Mouse (Mus musculus) layer of hippocampus, adult 2 months (tissue): ENCODE data around the gene Ripply2. TPM values are rescaled to one million over a fixed set of nuclear protein-coding genes. Genes with fewer than 3 reads are reported as not detected.

Source experiments
- DNase-seq, 2 experiments: peaks; one replicate each; pipeline ENCODE4 v3.0.0; 2022; ENCODE audit warnings: low spot score in 2 of 2
- H3K27ac ChIP-seq: fragments of 200-600 bp; 2 replicates; pipeline ENCODE4 v1.8.1; 2022
- H3K4me3 ChIP-seq: fragments of 200-600 bp; 2 replicates; pipeline ENCODE4 v1.8.1; 2022; ENCODE audit warnings: mild to moderate bottlenecking
- CTCF ChIP-seq: fragments of 200-600 bp; conservative IDR thresholded peaks from 2 replicates; pipeline ENCODE4 v1.8.1; 2022; ENCODE audit warnings: antibody characterized with exemption, mild to moderate bottlenecking, moderate library complexity
- total RNA-seq, 2 experiments: library from RNA; stranded (reverse); gene quantifications; 2 replicates each; pipeline ENCODE4 v1.2.3; 2021

Ripply2 gene
- total RNA-seq, 2 experiments from 2014 or later = 11.1 to 12.1 TPM

- no peak overlapping the region for H3K4me3 ChIP-seq
- no peak for TF ChIP-seq CTCF
- no peak for DNase-seq
- no peak overlapping the region for H3K27ac ChIP-seq
Observed at GRCm38 (mm10) chr9:86997046-86997691, 18.2 kb upstream of the Ripply2 start.

DNA sequence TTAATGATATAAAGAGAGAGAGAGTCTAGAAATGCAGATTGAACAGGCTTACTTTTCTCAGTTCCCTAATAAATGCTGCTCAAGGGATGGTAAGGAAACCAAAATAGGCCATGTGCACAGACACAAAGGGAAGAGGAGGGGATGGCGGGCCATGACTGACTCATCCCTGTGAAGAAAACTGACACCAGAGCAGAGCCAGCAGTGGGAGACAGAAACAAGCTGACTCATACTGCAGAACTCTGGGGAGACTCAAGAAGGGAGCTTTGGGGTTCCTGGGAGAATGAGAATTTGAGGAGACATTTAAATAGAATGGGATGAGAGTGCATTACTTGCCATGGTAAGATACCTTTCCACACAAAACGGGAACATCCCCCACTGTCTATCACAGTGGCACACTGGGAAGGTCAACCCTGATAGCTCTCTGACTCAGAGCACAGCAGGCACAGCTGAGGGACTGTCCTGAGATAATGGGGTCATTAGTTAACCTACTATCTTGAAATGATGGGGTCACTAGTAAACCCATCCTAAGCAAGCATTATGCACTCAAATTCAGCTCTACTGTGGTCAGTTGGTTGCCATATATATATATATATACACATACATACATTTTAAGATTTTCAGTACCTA lies 15.3 kb upstream of the Ripply2 start:
- Histone ChIP-seq H3K4me3 (no peak overlapping the region), H3K27ac (peak overlapping the region; percentile 55; the same call in 1 of the 2 replicates)
- TF ChIP-seq CTCF = no peak
- peak in 1 of 2 experiments; percentile 49 for DNase-seq

DNA sequence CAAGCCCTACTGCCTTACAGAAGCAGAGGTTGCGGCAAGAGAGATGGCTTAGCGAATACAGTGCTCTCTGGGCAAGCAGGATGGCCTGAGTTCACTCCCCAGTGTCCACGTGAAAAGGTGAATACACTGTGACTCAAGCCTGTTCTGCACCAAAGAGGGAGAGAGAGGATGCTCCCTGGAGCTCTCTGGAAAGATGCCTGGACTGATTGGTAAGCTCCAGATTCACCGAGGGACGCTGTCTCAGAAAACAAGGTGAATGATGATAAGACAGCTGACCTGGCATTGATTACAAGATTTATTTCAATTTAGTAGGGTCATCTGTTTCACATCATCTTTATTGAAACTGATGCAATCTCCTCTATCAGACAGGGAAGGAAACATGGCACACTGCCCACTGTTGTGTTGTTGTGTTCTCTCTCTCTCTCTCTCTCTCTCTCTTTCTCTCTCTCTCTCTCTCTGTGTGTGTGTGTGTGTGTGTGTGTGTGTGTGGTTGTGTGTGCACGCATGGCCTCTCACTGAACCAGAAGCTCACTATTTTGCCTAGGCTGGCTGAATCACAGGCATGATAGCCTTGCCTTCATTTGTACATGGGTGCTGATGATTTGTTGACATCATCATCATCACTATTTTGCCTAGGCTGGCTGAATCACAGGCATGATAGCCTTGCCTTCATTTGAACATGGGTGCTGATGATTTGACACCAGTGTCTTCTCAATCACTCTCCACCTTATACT lies 10.5 kb upstream of the Ripply2 start:
- TF ChIP-seq CTCF = no peak
- Histone ChIP-seq H3K4me3 (no peak overlapping the region), H3K27ac (no peak overlapping the region)
- no peak for DNase-seq

- no peak for TF ChIP-seq CTCF
- no peak for DNase-seq
- no peak overlapping the region for H3K27ac ChIP-seq
- no peak overlapping the region for H3K4me3 ChIP-seq
Observed at GRCm38 (mm10) chr9:87005435-87005779, 9.9 kb upstream of the Ripply2 start.

GRCm38 (mm10) chr9:87008507-87008906 lies 6.8 kb upstream of the Ripply2 start:
- H3K27ac ChIP-seq = no peak overlapping the region
- TF ChIP-seq CTCF = no peak
- DNase-seq = no peak
- H3K4me3 ChIP-seq = no peak overlapping the region

DNA sequence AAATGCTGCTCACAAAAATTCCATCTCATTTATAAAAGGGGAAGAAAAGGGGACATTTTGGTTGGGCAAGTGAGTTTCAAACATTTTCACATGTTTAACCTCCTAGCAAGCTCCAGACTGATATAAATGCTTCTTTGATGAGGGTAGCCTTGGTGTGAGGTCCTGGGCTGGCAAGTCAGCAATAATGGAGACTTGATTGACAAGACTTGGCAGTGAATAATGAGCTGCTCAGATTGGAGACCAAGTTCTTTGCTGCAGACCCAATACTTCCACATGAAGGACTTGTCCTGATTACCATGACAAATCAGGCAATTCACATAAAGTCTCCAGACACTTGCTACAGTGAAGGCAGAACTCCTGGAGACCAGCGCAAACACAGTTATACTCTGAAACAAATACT lies 6.4 kb upstream of the Ripply2 start:
- TF ChIP-seq CTCF = no peak
- H3K4me3 ChIP-seq = no peak overlapping the region
- H3K27ac ChIP-seq = no peak overlapping the region
- no peak for DNase-seq

- no peak for TF ChIP-seq CTCF
- no peak for DNase-seq
- peak overlapping the region; percentile 92 for H3K27ac ChIP-seq
- peak overlapping the region; percentile 67 for H3K4me3 ChIP-seq
Observed at GRCm38 (mm10) chr9:87015938-87016294, 579 bp downstream of the Ripply2 start.

GRCm38 (mm10) chr9:87021778-87022523 lies 6.6 kb downstream of the Ripply2 start, which contains the start of gene Cyb5r4:
Gene Cyb5r4, plus strand, starts transcription at chr9:87022014.
- Histone ChIP-seq H3K4me3 (peak within 1 kb of the TSS; percentile 88), H3K27ac (peak within 1 kb of the TSS; percentile 85)
- no peak for TF ChIP-seq CTCF
- DNase-seq = peak; percentile 93 to 95

DNA sequence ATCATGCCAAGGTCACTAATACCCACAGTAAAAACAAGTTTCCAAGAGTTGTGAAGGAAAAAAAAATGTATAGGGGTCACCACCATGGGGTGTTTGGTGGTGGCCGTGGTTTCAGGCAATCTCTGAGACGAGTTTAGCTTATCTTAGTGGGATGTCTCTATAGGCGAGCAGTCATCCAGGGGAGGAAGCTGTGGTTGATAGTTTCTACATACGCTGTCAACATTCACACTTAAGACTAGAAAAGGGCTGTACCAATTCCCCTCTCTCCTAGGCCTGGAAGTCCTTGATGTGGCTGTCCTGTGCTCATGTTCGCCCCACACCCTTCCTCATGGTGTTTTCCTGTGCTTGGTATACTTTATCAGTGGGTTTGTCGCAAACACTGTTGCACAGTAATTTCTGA lies 10.4 kb downstream of the Ripply2 start:
- no peak for DNase-seq
- H3K4me3 ChIP-seq = no peak overlapping the region
- no peak for TF ChIP-seq CTCF
- no peak overlapping the region for H3K27ac ChIP-seq

GRCm38 (mm10) chr9:87027423-87028084 lies 12.2 kb downstream of the Ripply2 start:
- TF ChIP-seq CTCF = peak; percentile 99
- H3K4me3 ChIP-seq = no peak overlapping the region
- peak; percentile 50 to 70 for DNase-seq
- no peak overlapping the region for H3K27ac ChIP-seq

GRCm38 (mm10) chr9:87032196-87032595 lies 16.9 kb downstream of the Ripply2 start:
- Histone ChIP-seq H3K27ac (no peak overlapping the region), H3K4me3 (no peak overlapping the region)
- DNase-seq = no peak
- no peak for TF ChIP-seq CTCF

DNA sequence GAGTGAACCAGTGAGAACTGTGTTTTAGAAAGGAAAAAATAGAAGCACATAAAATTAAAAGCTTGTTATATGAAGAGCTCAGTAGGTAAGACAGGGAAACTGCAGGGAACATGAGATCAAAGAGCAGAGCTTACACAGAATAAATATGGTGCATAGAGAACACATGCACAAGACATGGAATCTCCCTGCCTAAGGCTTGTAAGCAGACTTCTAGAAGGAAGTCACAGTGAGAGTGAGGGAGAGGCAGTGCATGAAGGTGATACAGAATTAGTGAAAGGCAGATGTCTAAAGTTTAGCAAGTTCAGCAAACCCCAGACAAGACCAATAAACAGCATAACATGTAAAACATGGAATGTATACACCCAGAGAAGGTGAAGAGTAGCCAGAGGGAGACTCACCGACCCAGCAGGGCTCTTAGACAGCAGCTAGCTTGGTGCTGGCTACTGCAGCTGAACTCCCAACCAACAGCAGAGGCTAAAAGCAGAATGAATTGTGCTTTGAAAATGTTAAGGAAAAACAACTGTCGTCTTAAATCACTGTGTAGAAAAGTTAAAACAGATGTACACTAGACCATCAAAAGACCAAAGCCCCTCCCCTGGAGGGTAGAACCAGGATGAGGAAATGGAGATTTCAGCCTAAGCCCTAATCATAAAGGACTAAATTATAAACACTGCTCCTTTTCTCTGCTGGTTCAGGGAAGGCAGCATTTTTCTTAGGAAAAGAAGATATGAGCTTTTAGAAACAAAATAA lies 19.7 kb downstream of the Ripply2 start:
- no peak for DNase-seq
- TF ChIP-seq CTCF = no peak
- Histone ChIP-seq H3K27ac (no peak overlapping the region), H3K4me3 (no peak overlapping the region)
